Mouse (Mus musculus): Measurements from ENCODE around the gene Aspn.

The Aspn gene

DNA sequence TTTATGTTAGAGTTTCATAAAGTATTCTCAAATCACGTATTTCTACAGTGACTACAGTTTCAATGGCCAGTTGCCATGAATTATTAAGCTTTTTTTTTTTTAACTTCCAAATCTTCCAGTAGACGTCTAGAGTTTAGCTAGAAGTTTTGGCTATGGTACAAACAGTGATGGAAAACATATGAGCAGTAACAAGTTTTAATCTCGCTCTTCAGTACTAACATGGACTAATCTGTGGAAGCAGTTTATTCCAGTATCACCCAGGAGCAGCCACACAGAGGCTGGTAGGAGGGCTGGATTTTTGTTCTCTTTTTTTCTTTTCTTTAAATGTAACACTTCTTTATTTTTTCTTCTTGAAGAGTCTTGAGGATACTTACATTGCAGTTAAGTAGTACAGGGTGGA, at the start of gene Aspn:
Gene Aspn (plus strand): TSS at position 165 of the 400 bp plus-strand sequence.
- DNase-seq (ENCODE audit: inconsistent ontology term): no peak

DNA sequence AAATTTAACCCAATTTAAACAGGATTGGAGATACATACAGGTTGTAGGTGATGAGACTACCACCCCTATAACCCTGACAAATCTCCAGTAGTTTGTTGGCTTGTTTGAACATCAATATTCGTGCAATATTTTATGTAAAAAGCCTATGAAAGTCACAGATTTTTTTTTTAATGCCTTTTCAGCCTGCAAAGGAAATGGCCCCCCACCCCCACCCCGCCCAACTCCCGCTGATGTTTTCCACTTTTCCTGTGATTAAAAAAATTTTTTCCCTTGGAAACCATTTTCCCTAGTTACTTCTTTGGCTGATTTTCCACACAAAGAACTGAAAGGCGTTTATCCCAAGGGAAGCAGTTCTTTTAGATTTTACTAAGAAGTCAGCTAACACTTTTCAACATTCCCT, 39.7 kb upstream of the Aspn start, which contains the start of gene Ecm2:
Gene Ecm2 (plus strand): TSS at position 301 of the 400 bp plus-strand sequence.
- no peak for DNase-seq (ENCODE audit: inconsistent ontology term)

DNA sequence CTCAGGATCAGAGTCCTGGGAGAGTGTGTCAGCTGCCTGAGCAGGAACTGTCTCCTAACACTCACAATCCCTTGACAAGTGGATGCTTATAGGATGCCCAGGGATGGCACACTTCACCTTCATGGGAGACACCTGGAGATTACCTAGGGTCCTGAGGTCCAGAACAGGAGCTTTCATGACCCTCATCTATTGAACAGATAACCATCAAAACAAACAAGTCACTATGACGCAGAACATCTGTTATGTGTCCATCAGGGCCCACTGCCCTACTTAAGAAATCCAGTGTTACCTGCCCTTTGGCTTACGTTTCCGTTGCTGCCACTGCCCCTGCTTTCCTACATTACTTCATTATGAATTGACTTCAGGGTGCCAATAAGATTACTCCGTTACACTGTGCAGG, 38.5 kb upstream of the Aspn start:
- DNase-seq (ENCODE audit: inconsistent ontology term): no peak

DNA sequence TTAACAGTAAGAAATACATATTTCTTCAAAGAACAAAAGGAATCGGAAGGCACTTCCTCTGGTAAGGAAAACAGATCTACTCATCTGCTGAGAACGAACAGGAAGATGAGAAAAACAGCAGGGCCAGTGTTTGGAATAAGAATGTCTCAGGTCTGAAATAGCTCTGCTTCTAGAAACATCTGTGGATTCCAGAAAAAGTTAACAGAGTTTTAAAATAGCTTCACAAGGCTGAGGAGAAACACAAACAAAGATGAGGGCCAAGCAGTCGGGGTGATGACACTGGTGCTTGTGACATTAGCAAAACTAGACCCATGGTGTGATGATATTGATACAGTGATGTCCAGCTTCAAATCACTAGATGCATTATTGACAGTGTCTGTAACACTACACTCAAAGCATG, 37.1 kb upstream of the Aspn start:
- no peak for DNase-seq (ENCODE audit: inconsistent ontology term)

DNA sequence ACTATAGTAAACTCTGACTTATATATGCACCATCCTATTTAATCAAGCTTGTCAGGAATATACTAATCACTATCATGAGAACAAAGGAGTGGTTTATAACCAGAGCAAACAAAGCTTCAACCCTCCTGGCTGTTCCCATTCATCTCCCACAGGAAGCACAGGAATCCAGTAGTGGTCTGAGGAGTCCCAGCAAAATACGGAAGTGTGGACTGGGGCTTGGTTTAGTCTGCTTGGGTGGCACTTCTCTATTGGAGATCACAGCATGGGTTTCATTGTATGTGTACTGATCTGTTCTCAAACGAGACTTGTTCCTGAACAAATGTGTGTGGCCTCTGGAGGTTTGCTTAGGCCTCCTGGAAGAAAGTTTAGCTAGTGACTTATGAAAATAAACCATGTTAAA, 25.5 kb upstream of the Aspn start:
- peak; percentile 15 for DNase-seq (ENCODE audit: inconsistent ontology term)

DNA sequence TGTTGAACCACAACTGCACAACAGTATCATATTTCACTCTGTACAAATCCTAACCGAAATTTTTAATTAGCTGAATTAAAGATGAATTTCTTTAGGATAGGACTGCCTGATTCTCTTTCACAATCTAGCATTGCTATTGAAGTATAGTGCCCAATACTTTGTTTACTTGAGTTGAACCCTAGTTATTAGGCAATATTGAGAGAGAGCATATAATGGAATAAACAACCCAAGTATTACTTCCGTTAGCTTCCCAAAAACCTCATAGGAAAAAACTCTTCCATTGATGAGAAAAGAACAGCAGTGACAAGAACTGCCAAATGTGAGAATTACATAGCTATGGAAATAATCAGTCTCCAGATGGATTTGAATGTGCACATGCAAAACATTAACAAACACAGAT, 18.0 kb upstream of the Aspn start:
- no peak for DNase-seq (ENCODE audit: inconsistent ontology term)

DNA sequence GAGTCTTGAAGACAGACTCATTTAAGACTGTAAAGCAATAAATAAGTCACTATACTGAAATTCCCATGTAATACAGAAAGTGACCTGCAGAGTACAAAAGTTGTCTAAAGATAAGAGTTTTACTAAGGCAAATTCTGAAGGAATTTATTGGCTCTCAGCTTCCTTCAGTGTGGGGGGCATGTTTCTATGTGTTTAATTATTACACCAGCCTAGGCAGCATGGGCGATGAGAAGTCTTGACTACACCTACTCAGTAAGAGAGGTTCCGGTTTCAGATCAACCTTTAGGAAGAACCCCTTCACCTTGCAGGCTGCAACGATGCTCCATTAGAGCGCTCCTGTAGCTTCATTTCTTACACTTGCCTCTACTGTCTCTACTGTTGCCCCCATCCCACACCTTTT, 13.6 kb upstream of the Aspn start:
- DNase-seq (ENCODE audit: inconsistent ontology term): no peak

DNA sequence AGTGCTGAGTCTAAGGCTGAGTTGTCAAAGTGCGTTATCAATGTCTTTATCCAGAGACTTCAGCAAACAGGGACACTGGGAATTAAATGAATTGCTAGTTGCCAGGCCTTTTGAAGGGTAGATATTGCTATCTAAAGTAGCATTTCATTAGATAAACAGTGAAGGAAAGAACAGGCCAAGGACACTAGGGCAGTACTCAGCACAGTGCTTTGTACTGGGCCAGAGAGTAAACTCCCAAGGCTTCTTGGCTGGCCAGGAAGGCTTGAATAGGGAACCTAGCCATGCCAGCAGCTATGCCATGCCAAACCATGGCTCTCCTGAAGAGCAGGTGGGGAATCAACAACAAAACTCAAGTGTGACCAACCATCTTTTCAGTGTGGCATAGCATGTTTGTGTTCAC, 7.3 kb upstream of the Aspn start:
- no peak for DNase-seq (ENCODE audit: inconsistent ontology term)

DNA sequence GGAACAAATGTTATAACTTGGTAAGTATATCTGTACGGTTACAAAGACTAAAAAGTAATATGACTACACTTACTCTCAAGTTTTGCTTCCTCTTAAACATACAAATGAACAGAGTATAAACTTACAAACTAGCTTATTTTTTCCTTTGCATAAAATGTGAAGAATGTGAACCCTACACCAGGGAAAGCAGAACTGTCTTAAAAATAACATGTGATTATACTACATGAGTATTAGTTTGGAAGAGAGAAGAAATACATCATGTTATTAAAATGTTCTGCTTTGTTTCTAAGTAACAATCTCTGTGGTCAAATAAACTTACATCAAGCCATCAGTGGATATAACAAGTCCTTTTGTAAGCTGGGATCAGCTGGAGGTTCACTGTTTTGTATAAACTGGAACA, 5.5 kb upstream of the Aspn start:
- DNase-seq (ENCODE audit: inconsistent ontology term): no peak

DNA sequence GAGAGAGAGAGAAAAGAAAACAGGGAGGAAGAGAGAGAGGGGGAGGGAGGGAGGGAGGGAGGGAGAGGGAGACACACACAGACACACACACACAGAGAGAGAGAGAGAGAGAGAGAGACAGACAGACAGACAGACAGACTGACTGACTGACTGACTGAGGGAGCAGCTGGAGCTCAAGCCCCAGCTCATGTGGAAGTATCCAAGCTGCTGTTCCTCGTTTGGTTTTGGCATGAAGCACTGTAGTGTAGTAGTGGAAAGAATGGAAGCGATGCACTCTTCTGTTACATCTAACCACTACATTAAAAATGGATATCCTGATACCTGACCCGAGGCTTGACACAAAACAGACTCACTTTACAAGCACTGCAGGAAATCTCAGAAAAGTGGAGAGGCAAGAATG, 1.4 kb downstream of the Aspn start:
- no peak for DNase-seq (ENCODE audit: inconsistent ontology term)

DNA sequence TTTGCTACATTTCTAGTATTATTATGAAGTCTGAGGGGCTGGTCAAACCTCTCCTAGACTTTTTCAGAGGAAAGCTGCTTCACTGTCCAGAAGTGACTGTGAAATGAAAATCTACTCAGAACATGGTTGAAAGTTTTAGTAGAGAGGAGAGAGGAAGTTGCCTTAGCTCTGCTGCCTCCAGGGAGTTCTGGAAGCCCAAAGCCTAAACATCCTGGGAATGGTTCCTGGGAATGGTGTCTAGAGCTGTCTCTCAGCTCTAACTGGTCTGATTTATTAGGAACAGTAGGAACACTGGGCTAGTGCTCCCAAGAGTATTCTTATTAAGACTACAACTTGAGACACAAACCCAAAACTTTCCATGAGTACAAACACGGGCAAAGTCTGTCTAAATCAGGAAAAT, 2.3 kb downstream of the Aspn start:
- no peak for DNase-seq (ENCODE audit: inconsistent ontology term)

DNA sequence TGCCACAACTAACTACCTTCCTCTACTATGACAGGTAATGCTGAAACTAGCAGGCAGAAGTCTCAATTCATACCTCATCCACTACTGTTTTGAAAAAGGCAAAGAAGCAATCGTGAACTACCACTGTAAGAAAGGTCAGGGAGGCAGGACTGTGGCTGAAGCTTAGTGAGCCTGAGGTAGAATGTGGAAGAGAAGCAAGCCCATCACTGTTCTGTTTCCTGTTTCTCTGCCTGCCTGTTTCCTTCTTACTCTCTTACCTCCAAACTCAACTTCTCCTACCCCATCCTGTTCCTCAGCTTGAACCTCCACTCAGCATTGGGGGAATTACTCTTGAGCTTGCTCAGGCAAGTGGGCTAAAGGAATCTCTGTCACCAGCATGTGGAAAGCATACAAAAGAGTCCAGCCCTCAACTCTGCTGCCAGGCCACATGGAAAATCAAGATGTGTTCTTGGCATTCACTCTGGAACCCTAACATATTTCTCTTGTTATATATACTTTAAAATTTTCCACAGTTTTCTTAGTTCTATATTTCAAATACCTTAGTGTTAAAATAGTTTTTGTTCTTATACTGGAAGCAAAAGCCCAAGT, 3.4 kb downstream of the Aspn start:
- no peak for DNase-seq (ENCODE audit: inconsistent ontology term)

DNA sequence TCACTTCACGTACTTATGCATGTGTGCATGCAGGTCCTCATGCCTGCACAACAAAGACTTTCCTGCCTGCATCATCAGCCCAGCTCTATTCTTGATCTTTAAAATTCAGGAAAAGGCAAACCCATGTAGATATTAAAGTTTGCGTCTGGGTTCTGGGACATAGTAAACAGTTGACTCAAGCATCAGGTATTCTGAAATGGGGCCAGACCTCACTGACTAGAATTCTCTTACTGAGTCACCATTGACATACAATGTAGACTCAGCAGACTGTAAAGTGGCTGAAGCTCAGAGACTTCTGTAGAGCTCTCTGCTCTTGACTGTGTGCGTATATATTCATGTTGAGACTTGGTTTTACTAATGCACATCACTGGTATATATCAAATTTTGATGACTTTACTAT, 5.4 kb downstream of the Aspn start:
- peak; percentile 73 for DNase-seq (ENCODE audit: inconsistent ontology term)

DNA sequence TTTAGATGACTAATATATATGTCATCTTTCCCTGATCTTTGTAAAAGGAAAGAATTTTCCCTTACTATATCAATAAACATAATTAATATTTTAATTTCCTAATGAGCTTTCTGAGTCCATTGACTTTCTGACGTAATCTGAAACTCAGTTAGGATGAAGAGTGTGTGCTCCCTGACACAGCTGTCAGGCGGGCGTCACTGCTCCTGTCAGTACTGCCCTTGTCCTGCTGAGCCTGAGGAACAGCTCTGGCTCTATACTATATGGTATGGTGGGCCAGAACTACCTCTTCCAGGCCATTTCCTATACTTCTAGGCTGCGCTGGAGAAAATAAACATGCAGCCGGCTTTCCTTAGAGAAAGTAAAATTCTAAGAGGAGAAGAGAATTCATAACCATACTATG, 10.3 kb downstream of the Aspn start:
- no peak for DNase-seq (ENCODE audit: inconsistent ontology term)

DNA sequence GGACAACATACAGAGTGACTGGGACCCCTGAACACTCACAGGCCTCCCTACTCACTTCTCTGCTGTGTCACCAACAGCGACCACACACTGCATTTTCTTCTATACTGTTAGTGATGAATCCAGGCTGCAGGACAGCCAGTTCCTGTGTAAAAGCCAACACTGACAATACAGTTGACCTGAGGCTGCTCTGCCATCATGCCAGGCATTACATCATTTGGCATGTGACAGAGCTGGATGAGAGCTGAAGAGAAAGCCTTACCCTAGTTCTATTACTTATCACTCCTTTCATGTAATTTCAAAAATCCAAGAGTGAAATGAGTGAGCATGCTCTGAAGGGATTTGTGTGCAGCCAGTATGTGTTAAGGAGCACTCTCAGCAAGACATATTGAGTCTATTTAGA, 12.0 kb downstream of the Aspn start:
- DNase-seq (ENCODE audit: inconsistent ontology term): peak; percentile 42

DNA sequence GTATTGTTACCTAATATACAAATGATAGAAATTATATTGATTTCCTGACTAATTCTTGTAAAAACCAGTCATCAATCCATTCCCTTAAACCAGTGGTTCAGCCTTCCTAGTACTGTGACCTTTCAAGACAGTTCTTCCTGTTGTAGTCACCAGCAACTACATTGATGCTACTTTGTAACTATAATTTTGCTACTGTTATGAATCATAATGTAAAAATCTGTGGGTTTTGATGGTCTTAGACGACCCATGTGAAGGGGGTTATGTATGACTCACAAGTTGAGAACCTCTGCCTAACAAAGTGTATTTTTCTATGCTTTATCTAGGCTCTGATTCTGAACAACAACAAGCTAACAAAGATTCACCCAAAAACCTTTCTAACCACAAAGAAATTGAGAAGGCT, 12.7 kb downstream of the Aspn start:
- DNase-seq (ENCODE audit: inconsistent ontology term): peak; percentile 80

DNA sequence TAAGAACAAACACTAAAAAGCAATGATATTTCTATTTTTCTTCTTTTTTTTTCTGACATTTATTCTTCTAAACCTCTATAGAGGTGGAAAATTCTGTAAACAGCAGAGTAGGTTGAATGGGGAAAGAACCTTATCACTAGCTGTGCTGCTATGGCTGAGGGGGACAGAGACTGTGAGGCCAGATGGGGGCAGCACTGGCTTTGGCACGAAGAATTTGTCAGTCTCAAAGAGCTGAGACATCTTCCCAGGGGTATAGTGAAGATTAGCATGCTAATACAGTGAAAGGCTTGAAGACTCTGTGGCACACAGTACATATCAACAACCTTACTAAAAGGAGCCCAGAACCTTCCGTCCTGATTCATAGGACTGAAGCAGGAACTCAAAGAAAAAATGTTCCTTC, 14.9 kb downstream of the Aspn start:
- DNase-seq (ENCODE audit: inconsistent ontology term): no peak

DNA sequence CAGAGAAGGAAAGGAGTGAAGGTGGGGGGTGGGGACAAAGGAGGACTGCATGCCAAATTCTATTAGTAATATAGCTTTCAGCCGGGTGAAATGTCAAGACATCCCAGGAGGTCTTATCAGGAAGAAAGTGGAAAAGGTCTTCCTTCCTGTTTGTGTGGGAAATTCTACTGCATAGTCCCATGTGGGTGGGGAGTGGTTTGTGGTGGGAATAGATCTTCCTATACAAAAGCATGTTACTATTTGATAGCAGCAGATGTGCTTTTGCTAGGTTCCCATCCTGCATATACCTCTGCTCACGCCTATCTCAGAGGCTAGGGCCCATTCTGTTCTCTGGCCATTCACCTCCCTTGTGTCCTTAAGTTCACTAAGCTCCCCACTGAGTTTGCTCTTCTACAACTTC, 16.6 kb downstream of the Aspn start:
- no peak for DNase-seq (ENCODE audit: inconsistent ontology term)

DNA sequence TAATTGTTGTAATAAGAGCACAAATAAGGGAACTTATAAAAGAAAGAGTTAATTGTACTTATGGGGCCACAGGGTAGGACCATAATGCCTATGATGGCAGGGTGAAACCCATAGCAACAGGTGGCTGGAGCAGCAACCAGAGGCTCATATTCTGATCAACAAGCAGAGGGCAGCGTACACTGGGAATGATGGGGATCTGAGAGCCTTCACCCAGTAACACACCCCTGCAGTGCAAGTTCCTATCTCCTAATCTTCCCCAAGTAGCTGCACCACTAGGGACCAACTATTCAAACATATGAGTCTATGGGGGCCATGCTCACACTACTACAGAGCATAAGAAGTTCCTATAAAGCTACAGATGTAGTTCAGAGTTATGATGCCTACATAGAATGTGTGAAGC, 20.1 kb downstream of the Aspn start:
- DNase-seq (ENCODE audit: inconsistent ontology term): no peak

DNA sequence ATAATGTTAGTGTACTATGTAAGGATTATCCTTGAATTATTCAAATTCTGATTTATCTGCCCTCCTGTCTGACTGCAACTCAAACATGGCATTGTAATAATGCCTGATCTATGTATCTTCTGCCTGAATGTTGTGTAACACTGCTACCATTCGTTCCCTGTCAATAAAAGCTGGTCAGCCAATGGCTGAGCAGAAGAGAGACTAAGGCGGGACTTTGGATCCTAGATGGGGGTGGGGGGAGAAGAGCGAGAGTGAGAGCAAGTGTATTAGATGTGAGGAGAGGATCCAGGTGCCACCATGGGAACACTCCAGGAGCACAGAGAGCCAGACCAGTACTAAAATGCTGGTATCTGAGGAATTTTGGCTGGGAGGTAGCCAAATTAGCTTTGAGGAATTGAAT, 26.1 kb downstream of the Aspn start:
- DNase-seq (ENCODE audit: inconsistent ontology term): no peak

DNA sequence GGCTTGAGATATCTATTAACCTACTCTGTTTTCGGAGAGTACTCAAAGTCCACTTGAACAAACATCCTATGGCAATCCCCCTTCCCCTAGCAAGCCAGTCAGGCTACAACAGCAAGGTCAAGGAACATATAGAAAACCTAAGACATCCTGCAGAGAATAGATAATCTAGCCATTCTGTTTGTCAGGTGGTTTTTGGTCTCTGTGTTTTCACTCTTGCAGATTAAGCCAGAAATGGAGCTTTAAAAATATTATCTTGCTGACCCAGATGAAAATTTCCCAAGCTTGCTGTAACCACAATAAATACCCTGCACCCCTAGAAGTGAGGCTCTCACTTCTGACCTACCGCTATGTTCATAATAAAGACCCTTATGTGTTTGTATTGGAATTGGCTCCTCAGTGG, 27.2 kb downstream of the Aspn start:
- no peak for DNase-seq (ENCODE audit: inconsistent ontology term)

DNA sequence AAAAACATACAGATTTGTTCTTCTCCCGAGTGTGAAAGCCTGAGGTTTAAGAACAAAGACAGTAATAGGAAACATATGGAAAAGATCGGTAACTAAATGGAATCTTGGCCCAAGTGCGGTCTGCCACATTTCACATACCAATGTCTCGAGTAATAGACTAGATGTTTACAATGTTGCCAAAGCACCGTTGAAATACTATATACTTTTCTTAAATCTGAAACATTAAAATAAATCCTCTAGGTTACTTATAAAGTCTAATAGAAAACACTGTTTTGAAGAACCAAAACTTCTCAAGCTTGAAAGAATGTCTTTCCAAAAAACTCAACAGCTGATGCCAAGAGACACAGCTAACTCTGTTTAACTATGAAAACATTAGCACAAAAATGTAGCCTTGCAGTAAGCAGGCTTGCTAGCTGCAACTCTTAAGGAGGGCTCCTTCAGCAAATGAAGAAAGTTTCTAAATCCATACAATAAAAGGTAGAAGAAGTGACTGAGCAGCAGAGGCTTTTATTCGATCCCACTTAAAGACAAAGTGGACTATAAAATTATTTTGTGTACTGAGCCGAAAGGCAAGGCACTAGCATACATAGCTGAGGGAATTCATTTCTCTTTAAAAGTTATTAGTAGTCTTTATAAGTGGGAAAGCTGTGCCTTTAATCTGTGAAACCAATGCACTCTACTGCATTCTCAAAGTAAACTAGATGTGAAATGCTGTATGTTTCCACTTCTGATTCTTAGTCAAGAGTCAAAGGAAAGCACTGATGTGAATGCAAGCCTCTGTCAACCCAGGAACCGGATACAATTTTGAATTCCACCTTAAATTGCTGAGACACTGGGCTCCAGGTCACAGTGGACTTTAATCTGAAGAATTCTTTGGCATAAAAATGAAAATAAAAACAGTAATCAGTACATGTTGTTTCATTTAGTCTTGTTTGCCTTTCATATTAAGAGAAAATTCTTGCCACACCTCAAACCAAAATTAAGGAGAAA, 37.6 kb downstream of the Aspn start, which contains the start of gene Omd:
Gene Omd (plus strand): TSS at position 922 of the 990 bp plus-strand sequence.
- DNase-seq (ENCODE audit: inconsistent ontology term): peak; percentile 67

DNA sequence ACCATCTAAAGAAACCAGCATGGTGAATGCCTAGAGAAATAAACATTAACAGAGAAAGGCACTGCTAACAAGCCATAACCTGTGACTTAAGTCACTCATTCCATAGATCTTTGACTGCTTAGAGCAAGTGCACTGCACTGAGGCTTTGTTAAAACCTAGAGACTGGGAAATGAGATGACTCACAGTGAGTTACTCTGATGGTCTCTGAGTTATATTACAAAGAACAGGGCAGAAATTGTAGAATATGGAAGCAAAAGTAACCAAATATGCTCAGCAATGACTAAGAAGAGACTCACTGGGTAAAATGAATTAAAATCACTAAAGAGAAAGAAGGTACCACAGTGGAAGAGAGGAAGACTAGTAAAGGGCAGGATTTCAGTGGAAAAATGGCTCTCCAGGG, 39.6 kb downstream of the Aspn start:
- DNase-seq (ENCODE audit: inconsistent ontology term): peak; percentile 62

Data from Muller cell, postnatal 12 days (primary cell).